Comparison of ENCODE assay signal across 12 mouse cellular contexts in the genomic region with DNA sequence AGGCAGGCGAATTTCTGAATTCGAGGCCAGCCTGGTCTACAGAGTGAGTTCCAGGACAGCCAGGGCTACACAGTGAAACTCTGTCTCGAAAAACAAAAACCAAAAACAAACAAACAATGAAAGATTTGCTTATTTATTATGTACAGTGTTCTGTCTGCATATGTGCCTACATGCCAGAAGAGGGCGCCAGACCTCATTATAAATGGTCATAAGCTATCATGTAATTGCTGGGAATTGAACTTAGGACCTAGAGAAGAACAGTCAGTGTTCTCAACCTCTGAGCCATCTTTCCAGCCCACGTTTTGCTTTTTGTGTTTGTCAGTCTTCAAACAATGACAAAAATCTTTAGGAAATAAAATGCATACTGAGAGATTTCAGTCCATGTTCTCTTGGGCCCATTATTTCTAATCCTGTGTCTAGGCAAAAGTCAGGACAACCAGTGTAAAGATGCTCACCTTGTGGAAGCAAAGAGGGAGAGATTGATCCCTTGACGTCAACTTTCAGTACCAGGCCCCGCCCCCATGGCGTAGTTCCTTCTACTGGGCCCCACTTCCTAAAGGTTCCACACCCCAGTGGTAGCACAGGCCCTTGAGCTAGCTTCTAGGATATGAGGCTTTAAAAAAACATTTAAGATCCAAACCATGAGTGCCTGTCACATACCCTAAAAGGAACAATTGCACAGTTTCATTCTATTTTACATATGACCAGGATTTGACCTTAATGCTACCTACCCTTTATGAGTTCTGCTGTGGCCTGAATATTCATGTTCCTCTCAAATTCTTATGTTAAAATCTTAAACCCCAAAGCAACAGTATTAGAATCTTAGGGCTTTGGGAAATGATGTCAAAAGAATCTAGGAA. TPM values are rescaled to one million over a fixed set of nuclear protein-coding genes. Genes with fewer than 3 reads are reported as not detected.
DNase-seq lines count a peak whose midpoint lies in the region; ATAC-seq and TF ChIP-seq lines count a peak whose summit lies in the region.
"Had no signal": no experiment of that assay in that cellular context is flagged by ENCODE, and none has a peak within 500 bp of the region (broad histone marks: within the 10 kb centered on the region; RNA-seq: fewer than 3 reads in every experiment).

No protein-coding gene starts in this region.

- no peak for TF ChIP-seq POLR2A in lung, adult 2 months (IDR thresholded peaks at IDR 0.05; ENCODE audit: borderline replicate concordance, extremely low read depth, low read depth, low read length)

- no peaks in the 10 kb centered on the region for H3K36me3 ChIP-seq in embryonic facial prominence, embryonic 11.5 days (replicated peaks; ENCODE audit: control insufficient read depth, insufficient read depth, low read depth, low read length)
- H3K36me3 ChIP-seq in embryonic facial prominence, embryonic 10.5 days (replicated peaks), result no peaks in the 10 kb centered on the region
- H3K36me3 ChIP-seq in lung, embryonic 14.5 days (ENCODE audit: insufficient read depth), result no peaks in the 10 kb centered on the region
- H3K36me3 ChIP-seq: embryonic facial prominence, embryonic 15.5 days; heart, embryonic 12.5 days had no signal

- H3K4me1 ChIP-seq in embryonic facial prominence, embryonic 11.5 days (ENCODE audit: control insufficient read depth, insufficient read depth, low read length), result no peaks in the 10 kb centered on the region
- H3K4me1 ChIP-seq in embryonic facial prominence, embryonic 10.5 days, result peaks cover 16% of the 10 kb centered on the region
- H3K4me1 ChIP-seq in lung, embryonic 14.5 days (ENCODE audit: insufficient read depth), result no peaks in the 10 kb centered on the region
- H3K4me1 ChIP-seq in lung, adult 2 months (ENCODE audit: control insufficient read depth, insufficient read depth, low read length), result no peaks in the 10 kb centered on the region; the same call in 1 of the 2 replicates
- H3K4me1 ChIP-seq: megakaryocyte, embryonic 14.5 days had no signal

- POLR2A ChIA-PET in Patski (lab: Charles Lee), result no interaction called here

- H3K9me3 ChIP-seq in embryonic facial prominence, embryonic 11.5 days (replicated peaks; ENCODE audit: control insufficient read depth, low read length), result no peaks in the 10 kb centered on the region
- no peaks in the 10 kb centered on the region for H3K9me3 ChIP-seq in embryonic facial prominence, embryonic 10.5 days
- H3K9me3 ChIP-seq in lung, embryonic 14.5 days (ENCODE audit: low read depth, low read length), result no peaks in the 10 kb centered on the region
- H3K9me3 ChIP-seq: embryonic facial prominence, embryonic 15.5 days; heart, embryonic 12.5 days; megakaryocyte, embryonic 14.5 days had no signal

- no peaks in the 10 kb centered on the region for H3K27me3 ChIP-seq in embryonic facial prominence, embryonic 11.5 days (ENCODE audit: control insufficient read depth, insufficient read depth, low read length)
- H3K27me3 ChIP-seq in embryonic facial prominence, embryonic 10.5 days (replicated peaks; ENCODE audit: low read depth, poor library complexity, severe bottlenecking), result no peaks in the 10 kb centered on the region
- H3K27me3 ChIP-seq in lung, embryonic 14.5 days (ENCODE audit: insufficient read depth, low read length), result no peaks in the 10 kb centered on the region
- H3K27me3 ChIP-seq in Patski, result no peaks in the 10 kb centered on the region
- H3K27me3 ChIP-seq: embryonic facial prominence, embryonic 15.5 days; heart, embryonic 12.5 days; megakaryocyte, embryonic 14.5 days had no signal

- peak; percentile 21 for DNase-seq in embryonic facial prominence, embryonic 11.5 days (ENCODE audit: low spot score)
- DNase-seq in embryonic facial prominence, embryonic 10.5 days (ENCODE audit: low spot score), result no peak
- peak; percentile 44 for DNase-seq in lung, embryonic 14.5 days
- DNase-seq in lung, adult 2 months, result no peak
- no peak for DNase-seq in Patski (ENCODE audit: low read depth, low spot score)
- DNase-seq in spleen, postnatal 36 days (ENCODE audit: low spot score in 2 of 2), result no peak
- no peak for DNase-seq in right cerebral cortex, postnatal 25 days

- H3K4me2 ChIP-seq in embryonic facial prominence, embryonic 11.5 days (ENCODE audit: low read depth, low read length), result no peak overlapping the region
- H3K4me2 ChIP-seq in lung, embryonic 14.5 days, result no peak overlapping the region
- H3K4me2 ChIP-seq: embryonic facial prominence, embryonic 15.5 days; heart, embryonic 12.5 days had no signal

- TF ChIP-seq CTCF in lung, embryonic 14.5 days (IDR thresholded peaks at IDR 0.05; ENCODE audit: low read depth), result peak; percentile 53
- no peak for TF ChIP-seq CTCF in lung, adult 2 months (IDR thresholded peaks at IDR 0.05; ENCODE audit: insufficient read depth, low read length)
- peak; percentile 70 for TF ChIP-seq CTCF in Patski (IDR thresholded peaks at IDR 0.05)

- no peak overlapping the region for H3K9ac ChIP-seq in embryonic facial prominence, embryonic 11.5 days (replicated peaks; ENCODE audit: low read length)
- no peak overlapping the region for H3K9ac ChIP-seq in lung, embryonic 14.5 days
- H3K9ac ChIP-seq: embryonic facial prominence, embryonic 15.5 days; heart, embryonic 12.5 days had no signal

- in situ Hi-C loops in Patski (cut with MboI; ENCODE audit: low pct_unique_long_range_greater_than_20kb), result no loop called here

- H3K27ac ChIP-seq in embryonic facial prominence, embryonic 11.5 days (replicated peaks; ENCODE audit: low read depth, low read length), result no peak overlapping the region
- H3K27ac ChIP-seq in embryonic facial prominence, embryonic 10.5 days (replicated peaks), result no peak overlapping the region
- H3K27ac ChIP-seq in lung, embryonic 14.5 days (ENCODE audit: low read depth), result no peak overlapping the region
- H3K27ac ChIP-seq: embryonic facial prominence, embryonic 15.5 days had no signal

- CTCF ChIA-PET in Patski (lab: Charles Lee), result no interaction called here

- no peak for ATAC-seq in embryonic facial prominence, embryonic 11.5 days (replicated peaks; ENCODE audit: insufficient number of reproducible peaks, low FRiP score, low TSS enrichment, low read depth)
- no peak for ATAC-seq in lung, embryonic 14.5 days (ENCODE audit: insufficient read depth)
- peak; percentile 41 for ATAC-seq in Patski
- peak; percentile 46; the same call in 1 of the 2 replicates for ATAC-seq in neutrophil, adult 5-6 weeks (ENCODE audit: extremely low read depth, insufficient number of reproducible peaks, low FRiP score, poor library complexity, severe bottlenecking)

- no peak overlapping the region for H3K4me3 ChIP-seq in embryonic facial prominence, embryonic 11.5 days (ENCODE audit: low read depth, low read length)
- no peak overlapping the region for H3K4me3 ChIP-seq in embryonic facial prominence, embryonic 10.5 days
- no peak overlapping the region for H3K4me3 ChIP-seq in lung, embryonic 14.5 days (ENCODE audit: low read depth, low read length)
- no peak overlapping the region for H3K4me3 ChIP-seq in lung, adult 2 months (replicated peaks; ENCODE audit: extremely low read depth, low read depth, low read length)
- H3K4me3 ChIP-seq: embryonic facial prominence, embryonic 15.5 days; heart, embryonic 12.5 days; megakaryocyte, embryonic 14.5 days had no signal

- WGBS in embryonic facial prominence, embryonic 11.5 days, result 82% methylated on average over 8 of the region's 8 CpGs
- WGBS in embryonic facial prominence, embryonic 10.5 days, result 78% methylated on average over 8 of the region's 8 CpGs
- 74% methylated on average over 8 of the region's 8 CpGs for WGBS in lung, embryonic 14.5 days
- 76% methylated on average over 8 of the region's 8 CpGs for WGBS in lung, adult 2 months

RNA-seq across cellular contexts. Expression of a gene that starts 54.0 kb away (rescaled TPM):
- polyA plus RNA-seq in embryonic facial prominence, embryonic 11.5 days (2014; fragmentation: Nextera tagmentation; extraction: Ambion mirVana), result not detected in 2 replicates
- polyA plus RNA-seq in embryonic facial prominence, embryonic 10.5 days (2016; fragmentation: Nextera tagmentation; extraction: Ambion mirVana), result not detected in 2 replicates
- not detected in 2 replicates for polyA plus RNA-seq in lung, embryonic 14.5 days (2014; fragmentation: Nextera tagmentation; extraction: Ambion mirVana)
- polyA plus RNA-seq in lung, adult 2 months (2012; rRNA removed), result not detected in 2 replicates
- not detected for polyA plus RNA-seq in Patski (2021)
- total RNA-seq in neutrophil, adult 5-6 weeks (2017), result not detected in 2 replicates
- total RNA-seq: layer of hippocampus, adult 8-10 months had no signal
- polyA plus RNA-seq: embryonic facial prominence, embryonic 15.5 days; heart, embryonic 12.5 days had no signal

Comparison
In these comparisons a context has a peak if more than half of its experiments do, and no peak if none do; other contexts are left out.
1. DNase-seq: peak in embryonic facial prominence, embryonic 11.5 days (single experiment) and lung, embryonic 14.5 days (single experiment); none in embryonic facial prominence, embryonic 10.5 days (single experiment), lung, adult 2 months (single experiment), Patski (single experiment), spleen, postnatal 36 days (0 of 2) and right cerebral cortex, postnatal 25 days (single experiment).
2. ATAC-seq: peak in Patski (single experiment) and neutrophil, adult 5-6 weeks (single experiment); none in embryonic facial prominence, embryonic 11.5 days (single experiment) and lung, embryonic 14.5 days (single experiment).